Mouse (Mus musculus) ES-Bruce4 (cell line): ENCODE data around the gene Evi2a. TPM values are rescaled to one million over a fixed set of nuclear protein-coding genes. Genes with fewer than 3 reads are reported as not detected.

ENCODE experiments used
- H3K27ac ChIP-seq: 2 replicates; pipeline ENCODE4 v1.5.1; 2012; ENCODE audit warnings: low read length, inconsistent platforms; ENCODE audit not compliant: insufficient read depth
- H3K27me3 ChIP-seq: 2 replicates; pipeline ENCODE4 v1.6.1; 2012; ENCODE audit warnings: mild to moderate bottlenecking, low read length, inconsistent platforms; ENCODE audit not compliant: control insufficient read depth, poor library complexity, insufficient read depth, severe bottlenecking
- H3K36me3 ChIP-seq: 2 replicates; pipeline ENCODE4 v1.6.1; 2012; ENCODE audit warnings: inconsistent platforms, mild to moderate bottlenecking, low read length, moderate library complexity; ENCODE audit not compliant: control insufficient read depth, poor library complexity, insufficient read depth, severe bottlenecking
- H3K4me1 ChIP-seq: one replicate; pipeline ENCODE4 v1.8.1; 2011; ENCODE audit warnings: low read length; ENCODE audit not compliant: control insufficient read depth, insufficient read depth
- H3K4me3 ChIP-seq: 2 replicates; pipeline ENCODE4 v1.5.1; 2011; ENCODE audit warnings: low read depth, mild to moderate bottlenecking, low read length
- H3K9ac ChIP-seq: 2 replicates; pipeline ENCODE4 v1.6.1; 2012; ENCODE audit warnings: low read depth, mild to moderate bottlenecking, inconsistent platforms; ENCODE audit not compliant: poor library complexity, severe bottlenecking
- H3K9me3 ChIP-seq: replicated peaks from 2 replicates; pipeline ENCODE4 v1.6.1; 2012; ENCODE audit warnings: mild to moderate bottlenecking, low read length, inconsistent platforms; ENCODE audit not compliant: control insufficient read depth, poor library complexity, insufficient read depth, severe bottlenecking
- CTCF ChIP-seq: IDR thresholded peaks from one replicate; pipeline ENCODE4 v1.8.1; 2011; ENCODE audit warnings: low read depth, low read length
- EP300 ChIP-seq: IDR thresholded peaks from 2 replicates; pipeline ENCODE4 v1.6.1; 2011; ENCODE audit warnings: low read depth, low read length; ENCODE audit not compliant: insufficient read depth
- POLR2A ChIP-seq: IDR thresholded peaks from one replicate; pipeline ENCODE4 v1.8.1; 2011; ENCODE audit warnings: low read length; ENCODE audit not compliant: insufficient read depth
- polyA plus RNA-seq: library from polyadenylated mRNA; stranded (reverse); fragments of >200 nt; gene quantifications from 2 replicates; pipeline ENCODE4 v1.2.4, GENCODE M21; 2011; ENCODE audit warnings: low read depth; ENCODE audit not compliant: missing spikeins, insufficient read depth, insufficient read length

Gene Evi2a
- polyA plus RNA-seq, 1 experiment: not detected

- Histone ChIP-seq H3K27ac (no peak overlapping the region), H3K4me1 (no peaks in the 10 kb centered on the region), H3K9ac (no peak overlapping the region), H3K4me3 (no peak overlapping the region), H3K36me3 (no peaks in the 10 kb centered on the region), H3K27me3 (no peaks in the 10 kb centered on the region), H3K9me3 (no peaks in the 10 kb centered on the region)
- TF ChIP-seq CTCF: no peak
- TF ChIP-seq POLR2A: no peak
- TF ChIP-seq EP300: no peak
Measured at GRCm38 (mm10) chr11:79528601-79529000, 1.8 kb downstream of the Evi2a start.

DNA sequence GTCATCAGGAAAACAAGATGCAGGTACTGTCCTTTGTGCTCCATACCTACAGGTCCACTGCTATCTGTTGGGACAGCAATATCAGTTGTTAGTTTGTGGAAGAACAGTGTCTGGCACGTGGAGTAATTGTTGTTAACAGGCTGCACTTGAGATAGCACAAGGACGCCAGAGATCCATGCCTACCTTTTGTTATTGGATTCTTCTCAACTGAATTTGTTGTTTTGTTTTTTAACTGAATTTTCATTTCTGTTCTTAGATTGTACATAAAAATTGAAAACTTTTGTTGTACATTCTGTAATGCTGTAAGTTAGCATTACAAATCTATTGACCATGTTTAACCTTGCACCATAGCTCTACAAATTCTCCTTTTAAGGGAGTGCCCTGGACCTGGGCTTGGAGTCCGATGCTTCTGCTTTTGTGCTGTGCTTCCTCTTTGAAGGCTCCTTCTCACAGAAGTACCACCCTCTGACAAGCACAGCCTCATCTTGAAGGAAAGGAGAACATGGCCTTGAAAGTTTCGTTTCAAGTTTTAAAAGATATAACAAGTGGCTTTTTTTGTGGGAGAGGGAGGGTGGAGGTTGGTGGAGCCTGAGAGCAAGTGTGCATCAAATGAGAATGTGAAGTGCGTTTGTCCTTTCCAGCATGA lies 2.5 kb downstream of the Evi2a start:
- no peak overlapping the region for H3K9ac ChIP-seq
- no peak for TF ChIP-seq EP300
- TF ChIP-seq POLR2A: no peak
- no peak for TF ChIP-seq CTCF
- H3K4me3 ChIP-seq: no peak overlapping the region
- H3K27ac ChIP-seq: no peak overlapping the region
- H3K4me1 ChIP-seq: no peaks in the 10 kb centered on the region
- no peaks in the 10 kb centered on the region for H3K27me3 ChIP-seq
- H3K36me3 ChIP-seq: no peaks in the 10 kb centered on the region
- no peaks in the 10 kb centered on the region for H3K9me3 ChIP-seq

- Histone ChIP-seq H3K4me1 (no peaks in the 10 kb centered on the region), H3K9ac (no peak overlapping the region), H3K36me3 (no peaks in the 10 kb centered on the region), H3K4me3 (no peak overlapping the region), H3K27ac (no peak overlapping the region), H3K27me3 (no peaks in the 10 kb centered on the region), H3K9me3 (no peaks in the 10 kb centered on the region)
- no peak for TF ChIP-seq CTCF
- no peak for TF ChIP-seq POLR2A
- TF ChIP-seq EP300: no peak
Measured at GRCm38 (mm10) chr11:79527015-79527738, 3.2 kb downstream of the Evi2a start.

DNA sequence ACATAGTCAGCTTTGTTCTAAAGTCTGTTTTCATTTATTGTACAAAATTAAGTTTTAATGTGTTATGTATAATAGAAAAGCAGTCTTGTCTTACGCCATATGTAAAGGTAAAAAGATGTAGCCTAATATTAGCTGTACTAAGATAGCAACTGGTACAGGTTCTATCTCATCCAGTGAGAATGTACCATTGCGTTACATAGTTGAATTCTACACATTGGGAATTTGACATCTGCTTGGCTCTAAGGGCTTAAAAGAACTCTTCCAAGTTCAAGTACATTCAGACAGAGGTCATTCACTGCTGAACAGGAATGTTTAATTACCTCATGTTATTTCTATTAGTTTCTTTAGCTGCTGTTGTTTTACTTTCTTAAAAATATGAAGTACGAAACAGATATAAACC lies 3.9 kb downstream of the Evi2a start:
- Histone ChIP-seq H3K27me3 (no peaks in the 10 kb centered on the region), H3K4me3 (no peak overlapping the region), H3K9ac (no peak overlapping the region), H3K4me1 (no peaks in the 10 kb centered on the region), H3K27ac (no peak overlapping the region), H3K36me3 (no peaks in the 10 kb centered on the region), H3K9me3 (no peaks in the 10 kb centered on the region)
- no peak for TF ChIP-seq POLR2A
- no peak for TF ChIP-seq CTCF
- TF ChIP-seq EP300: no peak

GRCm38 (mm10) chr11:79524310-79524575 lies 6.2 kb downstream of the Evi2a start:
- H3K27ac ChIP-seq: no peak overlapping the region
- H3K4me1 ChIP-seq: no peaks in the 10 kb centered on the region
- no peaks in the 10 kb centered on the region for H3K27me3 ChIP-seq
- H3K4me3 ChIP-seq: no peak overlapping the region
- no peaks in the 10 kb centered on the region for H3K9me3 ChIP-seq
- no peaks in the 10 kb centered on the region for H3K36me3 ChIP-seq
- TF ChIP-seq POLR2A: no peak
- TF ChIP-seq CTCF: no peak
- TF ChIP-seq EP300: no peak
- H3K9ac ChIP-seq: no peak overlapping the region

- H3K9ac ChIP-seq: no peak within 1 kb of the TSS
- no peaks in the 10 kb centered on the region for H3K36me3 ChIP-seq
- no peak for TF ChIP-seq EP300
- TF ChIP-seq CTCF: no peak
- TF ChIP-seq POLR2A: no peak
- no peaks in the 10 kb centered on the region for H3K27me3 ChIP-seq
- no peaks in the 10 kb centered on the region for H3K4me1 ChIP-seq
- no peak within 1 kb of the TSS for H3K27ac ChIP-seq
- no peak within 1 kb of the TSS for H3K4me3 ChIP-seq
- no peaks in the 10 kb centered on the region for H3K9me3 ChIP-seq
Measured at GRCm38 (mm10) chr11:79523560-79524309, 6.7 kb downstream of the Evi2a start, which contains the start of gene Evi2b. TSS of gene Evi2b (minus strand) at chr11:79523762.
